Mouse (Mus musculus): Measurements from ENCODE around the gene Plekha5. TPM values are rescaled to one million over a fixed set of nuclear protein-coding genes. Genes with fewer than 3 reads are reported as not detected.

Gene Plekha5
- polyA plus RNA-seq, 1 experiment from 2014 or later = 26.1 TPM

GRCm38 (mm10) chr6:140515550-140515949, 91.7 kb downstream of the Plekha5 start:
- ATAC-seq (ENCODE audit: insufficient number of reproducible peaks, insufficient read depth, low FRiP score, low read depth) = no peak
- peak overlapping the region in 1 of 2 experiments; percentile 47; a peak in 1 of 4 replicates for H3K27ac ChIP-seq (replicated peaks in 1 of 2; ENCODE audit: control insufficient read depth in 1 of 2, insufficient read depth in 1 of 2, low read depth in 2 of 2, low read length in 2 of 2)
- peak overlapping the region in 1 of 2 experiments; percentile 14; a peak in 2 of 4 replicates for H3K4me3 ChIP-seq (ENCODE audit: control insufficient read depth in 1 of 2, insufficient read depth in 1 of 2, low read depth in 1 of 2, low read length in 2 of 2)
- no peaks in the 10 kb centered on the region for H3K27me3 ChIP-seq (ENCODE audit: control insufficient read depth, insufficient read depth, low read length)
- no peaks in the 10 kb centered on the region for H3K9me3 ChIP-seq (ENCODE audit: control insufficient read depth, low read length)
- no peaks in the 10 kb centered on the region for H3K36me3 ChIP-seq (ENCODE audit: control insufficient read depth, insufficient read depth, low read length)
- peak overlapping the region; percentile 50 for H3K4me2 ChIP-seq (ENCODE audit: low read length)
- 52% methylated on average over 4 of the region's 4 CpGs for WGBS
- H3K4me1 ChIP-seq (ENCODE audit: control insufficient read depth in 2 of 2, insufficient read depth in 2 of 2, low read length in 2 of 2) = peaks cover 16 to 18% of the 10 kb centered on the region in 2 experiments
- H3K9ac ChIP-seq (ENCODE audit: low read length) = no peak overlapping the region; the same call in 1 of the 2 replicates

DNA sequence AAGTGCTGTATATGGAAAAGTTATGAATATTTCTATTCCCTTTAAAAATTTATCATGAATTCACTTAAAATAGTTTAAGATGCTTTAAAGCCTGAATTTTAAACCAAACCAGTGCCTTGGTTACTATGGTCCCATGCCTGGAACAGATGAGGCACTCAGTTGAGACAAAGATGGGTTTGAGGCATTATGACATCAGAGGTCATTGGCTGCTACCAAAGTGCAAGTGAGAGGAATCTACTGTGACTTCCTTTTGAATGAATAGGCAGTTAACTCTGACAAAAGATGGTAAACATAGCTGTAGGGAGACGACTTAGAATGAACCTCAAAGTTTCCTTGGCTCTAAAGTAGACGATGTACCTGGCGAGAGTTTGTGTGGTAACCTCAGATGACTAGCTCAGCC, 92.3 kb downstream of the Plekha5 start:
- Histone ChIP-seq H3K4me2 (ENCODE audit: low read length) (no peak overlapping the region), H3K27ac (replicated peaks in 1 of 2; ENCODE audit: control insufficient read depth in 1 of 2, insufficient read depth in 1 of 2, low read depth in 2 of 2, low read length in 2 of 2) (no peak overlapping the region)
- 79% methylated on average over 3 of the region's 3 CpGs for WGBS

DNA sequence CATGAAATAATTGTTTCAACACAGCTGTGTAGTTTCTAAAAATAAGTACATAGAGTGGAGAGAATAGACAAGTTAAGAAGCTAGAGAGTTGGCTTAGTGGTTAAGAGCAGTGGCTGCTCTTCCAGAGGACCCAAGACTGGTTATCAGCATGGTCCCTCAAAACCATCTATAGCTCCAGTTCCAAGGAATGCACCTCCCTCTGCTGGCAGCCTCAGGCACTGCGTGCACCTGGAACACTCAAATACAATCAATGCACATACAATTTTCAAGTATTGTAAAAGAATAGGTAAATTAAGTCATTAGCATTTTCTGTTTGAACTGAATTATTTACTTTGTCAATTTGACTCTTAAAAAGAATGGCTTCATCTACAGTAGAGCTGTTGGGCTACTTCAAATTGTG, 93.3 kb downstream of the Plekha5 start:
- no peak overlapping the region for H3K4me3 ChIP-seq (ENCODE audit: control insufficient read depth in 1 of 2, insufficient read depth in 1 of 2, low read depth in 1 of 2, low read length in 2 of 2)
- no peak for ATAC-seq (ENCODE audit: insufficient number of reproducible peaks, insufficient read depth, low FRiP score, low read depth)
- H3K27me3 ChIP-seq (ENCODE audit: control insufficient read depth, insufficient read depth, low read length) = no peaks in the 10 kb centered on the region
- H3K9me3 ChIP-seq (ENCODE audit: control insufficient read depth, low read length) = no peaks in the 10 kb centered on the region
- no peak overlapping the region for H3K4me2 ChIP-seq (ENCODE audit: low read length)
- H3K27ac ChIP-seq (replicated peaks in 1 of 2; ENCODE audit: control insufficient read depth in 1 of 2, insufficient read depth in 1 of 2, low read depth in 2 of 2, low read length in 2 of 2) = no peak overlapping the region
- 79% methylated on average over 1 of the region's 1 CpGs for WGBS
- no peaks in the 10 kb centered on the region for H3K36me3 ChIP-seq (ENCODE audit: control insufficient read depth, insufficient read depth, low read length)
- no peak overlapping the region for H3K9ac ChIP-seq (ENCODE audit: low read length)
- H3K4me1 ChIP-seq (ENCODE audit: control insufficient read depth in 2 of 2, insufficient read depth in 2 of 2, low read length in 2 of 2) = peaks cover 16 to 18% of the 10 kb centered on the region in 2 experiments

More for the DNA sequence above, 92.3 kb downstream of the Plekha5 start:
- Histone ChIP-seq H3K4me1 (ENCODE audit: control insufficient read depth in 2 of 2, insufficient read depth in 2 of 2, low read length in 2 of 2) (peaks cover 18% of the 10 kb centered on the region in 2 experiments), H3K27me3 (ENCODE audit: control insufficient read depth, insufficient read depth, low read length) (no peaks in the 10 kb centered on the region), H3K9ac (ENCODE audit: low read length) (no peak overlapping the region), H3K9me3 (ENCODE audit: control insufficient read depth, low read length) (no peaks in the 10 kb centered on the region), H3K36me3 (ENCODE audit: control insufficient read depth, insufficient read depth, low read length) (no peaks in the 10 kb centered on the region), H3K4me3 (ENCODE audit: control insufficient read depth in 1 of 2, insufficient read depth in 1 of 2, low read depth in 1 of 2, low read length in 2 of 2) (no peak overlapping the region)
- ATAC-seq (ENCODE audit: insufficient number of reproducible peaks, insufficient read depth, low FRiP score, low read depth) = no peak

- Histone ChIP-seq H3K27me3 (ENCODE audit: control insufficient read depth, insufficient read depth, low read length) (no peaks in the 10 kb centered on the region), H3K36me3 (ENCODE audit: control insufficient read depth, insufficient read depth, low read length) (no peaks in the 10 kb centered on the region), H3K27ac (replicated peaks in 1 of 2; ENCODE audit: control insufficient read depth in 1 of 2, insufficient read depth in 1 of 2, low read depth in 2 of 2, low read length in 2 of 2) (peak overlapping the region; percentile 58 to 76), H3K4me3 (ENCODE audit: control insufficient read depth in 1 of 2, insufficient read depth in 1 of 2, low read depth in 1 of 2, low read length in 2 of 2) (no peak overlapping the region), H3K9me3 (ENCODE audit: control insufficient read depth, low read length) (no peaks in the 10 kb centered on the region), H3K4me1 (ENCODE audit: control insufficient read depth in 2 of 2, insufficient read depth in 2 of 2, low read length in 2 of 2) (peaks cover 15 to 18% of the 10 kb centered on the region in 2 experiments), H3K4me2 (ENCODE audit: low read length) (peak overlapping the region; percentile 38), H3K9ac (ENCODE audit: low read length) (0 out of 2 replicates have a peak overlapping the region, but pooled peaks have one; percentile 0)
- WGBS = 33% methylated on average over 13 of the region's 13 CpGs
- ATAC-seq (ENCODE audit: insufficient number of reproducible peaks, insufficient read depth, low FRiP score, low read depth) = peak; percentile 45; the same call in 1 of the 2 replicates
Measured at GRCm38 (mm10) chr6:140519019-140519418, 95.2 kb downstream of the Plekha5 start.

DNA sequence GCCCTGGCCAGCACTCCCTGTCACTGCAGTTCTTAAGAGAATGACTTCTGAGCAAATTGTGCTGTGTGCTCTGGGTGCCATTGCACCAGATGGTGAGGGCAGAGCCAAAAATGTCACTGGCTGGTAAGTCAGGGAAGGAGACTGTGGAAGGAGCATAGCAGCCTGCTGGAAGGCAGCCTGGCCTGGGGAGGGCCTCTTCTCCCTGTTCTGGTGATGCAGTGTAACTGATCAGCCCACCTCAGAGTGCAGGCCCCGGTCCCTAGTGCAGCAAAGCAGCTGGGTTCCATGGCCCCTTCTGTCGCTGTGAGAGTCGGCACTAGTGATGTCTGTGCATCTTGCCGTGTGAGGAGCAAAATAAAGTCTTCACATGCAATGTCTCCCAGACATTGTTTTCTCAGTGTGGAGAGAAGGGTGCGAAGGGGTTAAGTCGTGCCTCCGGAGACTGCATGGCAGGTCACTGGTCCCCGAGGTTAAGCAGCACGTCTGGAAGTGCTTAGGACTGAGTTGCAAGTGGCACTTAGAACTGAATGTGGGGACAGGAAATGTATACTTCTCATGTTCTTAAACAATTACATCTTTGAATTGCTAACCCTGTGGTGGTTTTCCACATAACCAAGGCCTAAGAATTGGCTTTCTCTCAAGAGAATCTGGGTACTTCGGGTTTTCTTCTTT, 95.8 kb downstream of the Plekha5 start:
- peak; percentile 44; the same call in 1 of the 2 replicates for ATAC-seq (ENCODE audit: insufficient number of reproducible peaks, insufficient read depth, low FRiP score, low read depth)
- no peaks in the 10 kb centered on the region for H3K9me3 ChIP-seq (ENCODE audit: control insufficient read depth, low read length)
- H3K27ac ChIP-seq (replicated peaks in 1 of 2; ENCODE audit: control insufficient read depth in 1 of 2, insufficient read depth in 1 of 2, low read depth in 2 of 2, low read length in 2 of 2) = peak overlapping the region; percentile 58 to 76
- H3K27me3 ChIP-seq (ENCODE audit: control insufficient read depth, insufficient read depth, low read length) = no peaks in the 10 kb centered on the region
- H3K4me3 ChIP-seq (ENCODE audit: control insufficient read depth in 1 of 2, insufficient read depth in 1 of 2, low read depth in 1 of 2, low read length in 2 of 2) = no peak overlapping the region
- 55% methylated on average over 10 of the region's 10 CpGs for WGBS
- H3K4me1 ChIP-seq (ENCODE audit: control insufficient read depth in 2 of 2, insufficient read depth in 2 of 2, low read length in 2 of 2) = peaks cover 13 to 17% of the 10 kb centered on the region in 2 experiments
- H3K9ac ChIP-seq (ENCODE audit: low read length) = peak overlapping the region; percentile 0; the same call in 1 of the 2 replicates
- peak overlapping the region; percentile 38 for H3K4me2 ChIP-seq (ENCODE audit: low read length)
- H3K36me3 ChIP-seq (ENCODE audit: control insufficient read depth, insufficient read depth, low read length) = no peaks in the 10 kb centered on the region

- 76% methylated on average over 6 of the region's 6 CpGs for WGBS
- no peak overlapping the region for H3K27ac ChIP-seq (replicated peaks in 1 of 2; ENCODE audit: control insufficient read depth in 1 of 2, insufficient read depth in 1 of 2, low read depth in 2 of 2, low read length in 2 of 2)
- H3K4me1 ChIP-seq (ENCODE audit: control insufficient read depth in 2 of 2, insufficient read depth in 2 of 2, low read length in 2 of 2) = peaks cover 11 to 13% of the 10 kb centered on the region in 2 experiments
- no peaks in the 10 kb centered on the region for H3K9me3 ChIP-seq (ENCODE audit: control insufficient read depth, low read length)
- ATAC-seq (ENCODE audit: insufficient number of reproducible peaks, insufficient read depth, low FRiP score, low read depth) = no peak
- H3K4me3 ChIP-seq (ENCODE audit: control insufficient read depth in 1 of 2, insufficient read depth in 1 of 2, low read depth in 1 of 2, low read length in 2 of 2) = no peak overlapping the region
- 0 out of 2 replicates have a peak, but pooled peaks cover 7% of the 10 kb centered on the region for H3K36me3 ChIP-seq (ENCODE audit: control insufficient read depth, insufficient read depth, low read length)
- H3K9ac ChIP-seq (ENCODE audit: low read length) = no peak overlapping the region
- H3K4me2 ChIP-seq (ENCODE audit: low read length) = no peak overlapping the region
- H3K27me3 ChIP-seq (ENCODE audit: control insufficient read depth, insufficient read depth, low read length) = no peaks in the 10 kb centered on the region
Measured at GRCm38 (mm10) chr6:140520961-140521360, 97.1 kb downstream of the Plekha5 start.

DNA sequence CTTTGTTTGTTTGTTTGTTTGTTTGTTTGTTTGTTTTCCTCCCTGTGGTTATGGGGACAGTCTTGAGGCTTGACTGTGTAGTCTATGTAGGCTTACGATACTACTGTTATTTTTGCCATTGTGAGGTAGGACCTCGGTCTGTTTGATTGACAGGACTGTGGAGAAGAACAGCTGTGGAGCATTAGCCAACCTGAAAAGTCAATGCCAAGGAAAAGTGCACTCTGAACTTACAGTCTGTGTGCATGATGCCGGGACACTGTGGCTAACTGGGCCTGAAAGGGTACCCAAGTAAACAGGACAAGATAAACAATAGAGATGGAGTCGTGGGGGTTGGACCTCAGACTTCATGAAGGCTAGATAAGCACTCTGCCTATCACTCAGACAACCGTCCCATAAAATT, 98.0 kb downstream of the Plekha5 start:
- Histone ChIP-seq H3K4me2 (ENCODE audit: low read length) (no peak overlapping the region), H3K27ac (replicated peaks in 1 of 2; ENCODE audit: control insufficient read depth in 1 of 2, insufficient read depth in 1 of 2, low read depth in 2 of 2, low read length in 2 of 2) (no peak overlapping the region), H3K36me3 (ENCODE audit: control insufficient read depth, insufficient read depth, low read length) (peaks cover 12% of the 10 kb centered on the region; the same call in 1 of the 2 replicates), H3K9ac (ENCODE audit: low read length) (no peak overlapping the region), H3K4me1 (ENCODE audit: control insufficient read depth in 2 of 2, insufficient read depth in 2 of 2, low read length in 2 of 2) (peaks cover 11 to 13% of the 10 kb centered on the region in 2 experiments), H3K4me3 (ENCODE audit: control insufficient read depth in 1 of 2, insufficient read depth in 1 of 2, low read depth in 1 of 2, low read length in 2 of 2) (no peak overlapping the region), H3K27me3 (ENCODE audit: control insufficient read depth, insufficient read depth, low read length) (no peaks in the 10 kb centered on the region), H3K9me3 (ENCODE audit: control insufficient read depth, low read length) (no peaks in the 10 kb centered on the region)
- 57% methylated on average over 5 of the region's 5 CpGs for WGBS
- ATAC-seq (ENCODE audit: insufficient number of reproducible peaks, insufficient read depth, low FRiP score, low read depth) = no peak
